Mouse (Mus musculus) layer of hippocampus, postnatal 14 days (tissue): ENCODE measurements around the gene Igf2r. TPM values are rescaled to one million over a fixed set of nuclear protein-coding genes. Genes with fewer than 3 reads are reported as not detected.

Experiments used
- total RNA-seq, 2 experiments: library from RNA; stranded (reverse); gene quantifications; 2 replicates each; pipeline ENCODE4 v1.2.3; 2021

The Igf2r gene
- total RNA-seq, 2 experiments from 2014 or later = 28.1 TPM

Other genes with a start within 250 kb of the Igf2r start
- under 1 TPM; 0.38 to 0.48 TPM for gene Slc22a2, start 185.5 kb downstream of the Igf2r start, total RNA-seq
- gene Slc22a1, start 93.8 kb downstream of the Igf2r start, total RNA-seq = not detected
- 10 to 100 TPM; 41.6 to 52.1 TPM for gene Mas1, start 98.5 kb upstream of the Igf2r start, total RNA-seq
- gene Mrgprh, start 106.4 kb upstream of the Igf2r start, total RNA-seq = not detected
- gene Pnldc1, start 140.6 kb upstream of the Igf2r start, total RNA-seq = 1 to 10 TPM; 1.6 to 2.4 TPM
- gene Tcp1, start 146.0 kb upstream of the Igf2r start, total RNA-seq = 100 to 1,000 TPM; 185 to 193 TPM
- gene Mrpl18, start 146.7 kb upstream of the Igf2r start, total RNA-seq = 10 to 100 TPM; 48.8 to 56.4 TPM
- 1 to 10 TPM; 2.7 to 3.3 TPM for gene Acat3, start 170.9 kb upstream of the Igf2r start, total RNA-seq
- 10 to 100 TPM; 82.4 to 85.9 TPM for gene Acat2, start 191.1 kb upstream of the Igf2r start, total RNA-seq
- gene Wtap, start 224.5 kb upstream of the Igf2r start, total RNA-seq = 10 to 100 TPM; 53.2 to 54.3 TPM
- 100 to 1,000 TPM; 246 to 247 TPM for gene Sod2, start 237.2 kb upstream of the Igf2r start, total RNA-seq